Mouse (Mus musculus) limb, embryonic 14.5 days (tissue): ENCODE measurements around the gene Prss46. TPM values are rescaled to one million over a fixed set of nuclear protein-coding genes. Genes with fewer than 3 reads are reported as not detected.
A peak's percentile ranks its signal among the peaks of the same experiment; 100 is the strongest.

Source experiments
- ATAC-seq: fragments of 200-750 bp; cut with Nextera tagmentation; 2 replicates; pipeline ENCODE4 v1.8.0; 2017; ENCODE audit warnings: low read depth, moderate number of reproducible peaks, moderate TSS enrichment; ENCODE audit not compliant: low FRiP score
- DNase-seq: peaks from one replicate; pipeline ENCODE4 v3.0.0-alpha.2; 2015; ENCODE audit warnings: low spot score
- H3K27ac ChIP-seq: fragments of 300-500 bp; sonication (generic); replicated peaks from 2 replicates; pipeline ENCODE4 v1.5.1; 2014; ENCODE audit warnings: low read depth, mild to moderate bottlenecking, low read length, moderate library complexity, mixed read lengths
- H3K27me3 ChIP-seq: fragments of 300-500 bp; sonication (generic); 2 replicates; pipeline ENCODE4 v1.6.1; 2014; ENCODE audit warnings: low read length, mixed read lengths; ENCODE audit not compliant: control insufficient read depth, insufficient read depth
- H3K36me3 ChIP-seq: fragments of 300-500 bp; sonication (generic); 2 replicates; pipeline ENCODE4 v1.6.1; 2014; ENCODE audit warnings: mild to moderate bottlenecking, low read length, moderate library complexity, mixed read lengths; ENCODE audit not compliant: control insufficient read depth, insufficient read depth
- H3K4me1 ChIP-seq: fragments of 300-500 bp; sonication (generic); 2 replicates; pipeline ENCODE4 v1.6.1; 2014; ENCODE audit warnings: antibody characterized with exemption, low read length, mixed read lengths; ENCODE audit not compliant: control insufficient read depth, insufficient read depth
- H3K4me2 ChIP-seq: fragments of 300-500 bp; sonication (generic); replicated peaks from 2 replicates; pipeline ENCODE4 v1.6.1; 2014; ENCODE audit warnings: low read depth, mild to moderate bottlenecking, low read length, moderate library complexity; ENCODE audit not compliant: severe bottlenecking
- H3K4me3 ChIP-seq: fragments of 300-500 bp; sonication (generic); replicated peaks from 2 replicates; pipeline ENCODE4 v1.5.1; 2014; ENCODE audit warnings: low read length
- H3K9ac ChIP-seq: fragments of 300-500 bp; sonication (generic); 2 replicates; pipeline ENCODE4 v1.6.1; 2014; ENCODE audit warnings: mild to moderate bottlenecking, low read depth, low read length, moderate library complexity; ENCODE audit not compliant: severe bottlenecking
- H3K9me3 ChIP-seq: fragments of 300-500 bp; sonication (generic); 2 replicates; pipeline ENCODE4 v1.6.1; 2016; ENCODE audit warnings: low read length; ENCODE audit not compliant: control insufficient read depth
- POLR2A ChIP-seq: fragments of 200-500 bp; IDR thresholded peaks from 2 replicates; pipeline ENCODE4 v1.8.0; 2012; ENCODE audit warnings: inconsistent platforms, mild to moderate bottlenecking, moderate library complexity, borderline replicate concordance; ENCODE audit not compliant: insufficient read depth, insufficient read length; ENCODE audit errors: extremely low read depth
- WGBS: fragments of 180-500 bp; shearing (Covaris S2); extraction: QIAGEN DNeasy Blood & Tissue Kit; methylation state at CpG from one replicate; pipeline ENCODE4 v1.1.7; 2014; 5-methylcytosine and 5-hydroxymethylcytosine counted together
- polyA plus RNA-seq, 2 experiments: library from polyadenylated mRNA; depleted of rRNA in 1 of 2; stranded (reverse) in 1 of 2; unstranded in 1 of 2; fragments of >200 nt; fragmentation: Nextera tagmentation in 1 of 2; extraction: Ambion mirVana in 1 of 2; gene quantifications; 2 replicates each; pipeline versions ENCODE4 v1.2.1 to v1.2.3; 2012 to 2014

The Prss46 gene
- polyA plus RNA-seq, 2 experiments: not detected

DNA sequence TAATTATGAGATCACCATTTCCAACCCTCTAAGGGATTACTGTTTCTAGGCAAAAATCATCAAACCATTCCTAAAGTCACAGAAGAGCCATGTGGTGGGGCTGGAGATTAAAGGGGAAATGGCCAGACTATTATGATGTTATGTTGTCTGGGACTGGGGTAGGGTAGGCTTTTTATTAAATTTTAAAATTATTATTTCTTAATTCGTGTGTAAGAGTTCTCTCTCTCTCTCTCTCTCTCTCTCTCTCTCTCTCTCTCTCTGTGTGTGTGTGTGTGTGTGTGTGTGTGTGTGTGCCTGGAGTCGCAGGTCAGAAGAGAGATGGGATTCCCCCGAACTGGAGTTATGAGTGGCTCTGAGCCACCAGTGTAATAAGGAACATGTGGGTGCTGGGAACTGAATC is 17.9 kb upstream of the Prss46 start, which contains the start of gene Prss43:
Gene Prss43 (plus strand): TSS at position 301 of the 400 bp plus-strand sequence.
- Histone ChIP-seq H3K4me2 (no peak within 1 kb of the TSS), H3K4me1 (no peaks in the 10 kb centered on the region), H3K9ac (no peak within 1 kb of the TSS), H3K27me3 (no peaks in the 10 kb centered on the region), H3K36me3 (no peaks in the 10 kb centered on the region), H3K4me3 (no peak within 1 kb of the TSS), H3K9me3 (no peaks in the 10 kb centered on the region), H3K27ac (no peak within 1 kb of the TSS)
- TF ChIP-seq POLR2A: no peak
- DNase-seq: no peak
- ATAC-seq: no peak
- WGBS: 82% methylated on average over 3 of the region's 3 CpGs

DNA sequence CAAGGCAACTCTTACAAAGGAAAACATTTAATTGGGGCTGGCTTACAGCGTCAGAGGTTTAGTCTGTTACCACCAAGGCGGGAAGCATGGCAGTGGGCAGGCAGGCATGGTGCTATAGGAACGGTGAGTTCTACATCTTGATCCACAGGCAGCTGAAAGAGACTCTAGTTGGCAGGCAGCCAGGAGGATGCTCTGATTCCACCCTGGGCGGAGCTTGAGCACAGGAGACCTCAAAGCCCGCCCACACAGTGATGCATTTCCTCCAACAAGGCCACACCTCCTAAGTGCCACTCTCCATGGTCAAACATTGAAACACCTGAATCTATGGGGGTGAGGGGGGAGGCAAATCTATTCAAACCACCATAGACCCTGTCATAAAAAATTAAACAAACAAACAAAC is 11.3 kb upstream of the Prss46 start:
- Histone ChIP-seq H3K9me3 (no peaks in the 10 kb centered on the region), H3K27me3 (no peaks in the 10 kb centered on the region), H3K36me3 (no peaks in the 10 kb centered on the region), H3K4me2 (no peak overlapping the region), H3K9ac (no peak overlapping the region), H3K4me1 (no peaks in the 10 kb centered on the region), H3K4me3 (no peak overlapping the region), H3K27ac (no peak overlapping the region)
- DNase-seq (peak; percentile 13), ATAC-seq (no peak)
- 78% methylated on average over 5 of the region's 5 CpGs for WGBS
- no peak for TF ChIP-seq POLR2A

DNA sequence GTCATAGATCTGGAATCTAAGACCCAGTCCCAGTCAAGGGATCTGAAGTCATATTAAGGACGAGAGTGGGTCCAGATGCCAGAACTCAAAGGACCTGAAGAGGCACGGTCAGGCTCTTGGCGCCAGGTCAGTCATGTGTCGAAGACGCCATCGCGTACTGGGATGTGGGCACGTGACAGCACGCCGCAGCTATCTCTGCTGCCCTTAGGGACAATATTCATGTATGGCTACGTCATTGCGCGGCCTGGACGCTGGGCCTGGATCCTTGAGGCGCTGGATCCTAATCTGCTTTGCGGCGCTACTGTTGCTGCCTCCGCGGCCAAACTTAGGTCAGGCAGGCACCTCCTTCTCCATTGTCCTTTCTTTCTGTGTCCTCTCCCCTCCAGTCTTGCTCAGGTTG is 9.9 kb upstream of the Prss46 start, which contains the start of gene Prss45:
Gene Prss45 (plus strand): TSS at position 178 of the 400 bp plus-strand sequence.
- DNase-seq: no peak
- Histone ChIP-seq H3K27me3 (no peaks in the 10 kb centered on the region), H3K36me3 (no peaks in the 10 kb centered on the region), H3K4me2 (no peak within 1 kb of the TSS), H3K4me1 (no peaks in the 10 kb centered on the region), H3K27ac (no peak within 1 kb of the TSS), H3K9ac (no peak within 1 kb of the TSS), H3K9me3 (no peaks in the 10 kb centered on the region), H3K4me3 (no peak within 1 kb of the TSS)
- WGBS: 79% methylated on average over 19 of the region's 19 CpGs
- TF ChIP-seq POLR2A: no peak
- no peak for ATAC-seq

- TF ChIP-seq POLR2A: no peak
- H3K4me1 ChIP-seq: no peaks in the 10 kb centered on the region
- no peak overlapping the region for H3K27ac ChIP-seq
- H3K9me3 ChIP-seq: no peaks in the 10 kb centered on the region
- no peak overlapping the region for H3K4me3 ChIP-seq
- ATAC-seq (no peak), DNase-seq (no peak)
- no peaks in the 10 kb centered on the region for H3K27me3 ChIP-seq
- no peaks in the 10 kb centered on the region for H3K36me3 ChIP-seq
- no peak overlapping the region for H3K9ac ChIP-seq
- 38% methylated on average over 10 of the region's 10 CpGs for WGBS
- no peak overlapping the region for H3K4me2 ChIP-seq
These were observed 9.3 kb upstream of the Prss46 start for GRCm38 (mm10) chr9:110834961-110835360.

DNA sequence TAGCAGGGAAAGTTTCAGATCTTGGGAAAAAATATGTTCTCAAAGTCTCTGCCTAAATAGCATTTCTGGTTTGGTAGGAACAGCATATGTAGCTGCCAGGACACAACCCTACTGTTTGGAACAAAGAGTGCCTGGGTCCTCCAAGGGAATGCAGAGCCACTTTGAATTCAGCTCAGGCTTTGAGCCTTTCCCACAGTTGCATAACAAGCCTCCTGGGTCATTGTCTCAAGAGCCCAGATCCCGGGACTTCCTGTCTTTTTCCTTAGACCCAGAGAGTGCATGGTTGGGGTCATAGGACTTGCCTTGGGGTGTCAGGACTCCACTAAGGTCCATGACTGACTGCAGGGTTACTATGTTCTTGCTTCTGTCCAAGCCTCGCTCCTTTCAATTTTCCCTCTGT is 8.2 kb upstream of the Prss46 start:
- Histone ChIP-seq H3K4me3 (no peak overlapping the region), H3K9me3 (no peaks in the 10 kb centered on the region), H3K9ac (no peak overlapping the region), H3K4me2 (no peak overlapping the region), H3K36me3 (no peaks in the 10 kb centered on the region), H3K27ac (no peak overlapping the region), H3K27me3 (no peaks in the 10 kb centered on the region), H3K4me1 (no peaks in the 10 kb centered on the region)
- TF ChIP-seq POLR2A: no peak
- DNase-seq: no peak
- no peak for ATAC-seq
- WGBS: 49% methylated on average over 2 of the region's 2 CpGs

GRCm38 (mm10) chr9:110840905-110841304 is 3.4 kb upstream of the Prss46 start:
- WGBS: 89% methylated on average over 6 of the region's 6 CpGs
- Histone ChIP-seq H3K4me3 (no peak overlapping the region), H3K27me3 (no peaks in the 10 kb centered on the region), H3K4me2 (no peak overlapping the region), H3K4me1 (no peaks in the 10 kb centered on the region), H3K9me3 (no peaks in the 10 kb centered on the region), H3K36me3 (no peaks in the 10 kb centered on the region), H3K9ac (no peak overlapping the region), H3K27ac (no peak overlapping the region)
- no peak for TF ChIP-seq POLR2A
- DNase-seq (no peak), ATAC-seq (no peak)
